Mouse (Mus musculus) heart, embryonic 10.5 days (tissue): ENCODE measurements at regions not wholly inside any gene's neighbourhood (a gene's known extent, or its start where the extent isn't known, plus 50 kb on each side); places are given as distances from the start of the nearest gene placed in this dataset.

Source experiments
- DNase-seq: peaks from one replicate; pipeline ENCODE4 v3.0.0-alpha.2; 2017; ENCODE audit warnings: low spot score
- H3K27ac ChIP-seq: fragments of 300-500 bp; sonication (generic); 2 replicates; pipeline ENCODE4 v1.5.1; 2016; ENCODE audit warnings: mild to moderate bottlenecking
- H3K27me3 ChIP-seq: fragments of 300-500 bp; sonication (generic); 2 replicates; pipeline ENCODE4 v1.6.1; 2016; ENCODE audit warnings: mild to moderate bottlenecking; ENCODE audit not compliant: poor library complexity, insufficient read depth, severe bottlenecking
- H3K36me3 ChIP-seq: fragments of 300-500 bp; sonication (generic); 2 replicates; pipeline ENCODE4 v1.6.1; 2016; ENCODE audit warnings: mild to moderate bottlenecking, moderate library complexity
- H3K4me1 ChIP-seq: fragments of 300-500 bp; sonication (generic); 2 replicates; pipeline ENCODE4 v1.6.1; 2016; ENCODE audit warnings: mild to moderate bottlenecking
- H3K4me3 ChIP-seq: fragments of 300-500 bp; sonication (generic); 2 replicates; pipeline ENCODE4 v1.5.1; 2016; ENCODE audit warnings: mild to moderate bottlenecking, moderate library complexity
- H3K9me3 ChIP-seq: fragments of 300-500 bp; sonication (generic); 2 replicates; pipeline ENCODE4 v1.6.1; 2016; ENCODE audit warnings: mild to moderate bottlenecking, moderate library complexity
- WGBS: fragments of 180-500 bp; shearing (Covaris S2); methylation state at CpG from one replicate; pipeline ENCODE4 v1.1.7; 2016; 5-methylcytosine and 5-hydroxymethylcytosine counted together

- Histone ChIP-seq H3K4me1 (no peaks in the 10 kb centered on the region), H3K4me3 (no peak overlapping the region), H3K9me3 (no peaks in the 10 kb centered on the region), H3K27ac (no peak overlapping the region), H3K27me3 (no peaks in the 10 kb centered on the region), H3K36me3 (no peaks in the 10 kb centered on the region)
- no peak for DNase-seq
- WGBS: 81% methylated on average over 1 of the region's 1 CpGs
Observed at GRCm38 (mm10) chr9:9606322-9606721, 367.4 kb upstream of the Arhgap42 start.

- Histone ChIP-seq H3K4me3 (no peak overlapping the region), H3K4me1 (no peaks in the 10 kb centered on the region), H3K27ac (no peak overlapping the region), H3K27me3 (no peaks in the 10 kb centered on the region), H3K9me3 (no peaks in the 10 kb centered on the region), H3K36me3 (no peaks in the 10 kb centered on the region)
- DNase-seq: no peak
Observed at GRCm38 (mm10) chr9:9591263-9591662, 352.4 kb upstream of the Arhgap42 start.

- no peaks in the 10 kb centered on the region for H3K4me1 ChIP-seq
- no peaks in the 10 kb centered on the region for H3K27me3 ChIP-seq
- WGBS: 68% methylated on average over 2 of the region's 2 CpGs
- H3K36me3 ChIP-seq: no peaks in the 10 kb centered on the region
- H3K4me3 ChIP-seq: no peak overlapping the region
- H3K9me3 ChIP-seq: no peaks in the 10 kb centered on the region
- no peak overlapping the region for H3K27ac ChIP-seq
- no peak for DNase-seq
Observed at GRCm38 (mm10) chr9:9583011-9583605, 344.2 kb upstream of the Arhgap42 start.

GRCm38 (mm10) chr9:9582301-9583010 lies 343.6 kb upstream of the Arhgap42 start:
- Histone ChIP-seq H3K36me3 (no peaks in the 10 kb centered on the region), H3K4me3 (no peak overlapping the region), H3K4me1 (no peaks in the 10 kb centered on the region), H3K27ac (no peak overlapping the region), H3K9me3 (no peaks in the 10 kb centered on the region), H3K27me3 (no peaks in the 10 kb centered on the region)
- DNase-seq: no peak
- 79% methylated on average over 3 of the region's 3 CpGs for WGBS

- Histone ChIP-seq H3K27ac (no peak overlapping the region), H3K4me1 (no peaks in the 10 kb centered on the region), H3K9me3 (no peaks in the 10 kb centered on the region), H3K4me3 (no peak overlapping the region), H3K27me3 (no peaks in the 10 kb centered on the region), H3K36me3 (no peaks in the 10 kb centered on the region)
- WGBS: 85% methylated on average over 5 of the region's 5 CpGs
- no peak for DNase-seq
Observed at GRCm38 (mm10) chr9:9568040-9568649, 329.2 kb upstream of the Arhgap42 start.

GRCm38 (mm10) chr9:9564551-9564950 lies 325.6 kb upstream of the Arhgap42 start:
- DNase-seq: no peak
- Histone ChIP-seq H3K27me3 (no peaks in the 10 kb centered on the region), H3K9me3 (no peaks in the 10 kb centered on the region), H3K36me3 (no peaks in the 10 kb centered on the region), H3K4me1 (no peaks in the 10 kb centered on the region), H3K27ac (no peak overlapping the region), H3K4me3 (no peak overlapping the region)

- Histone ChIP-seq H3K27ac (no peak overlapping the region), H3K4me1 (no peaks in the 10 kb centered on the region), H3K4me3 (no peak overlapping the region), H3K36me3 (no peaks in the 10 kb centered on the region), H3K27me3 (no peaks in the 10 kb centered on the region), H3K9me3 (no peaks in the 10 kb centered on the region)
- DNase-seq: no peak
Observed at GRCm38 (mm10) chr9:9548657-9549056, 309.8 kb upstream of the Arhgap42 start.

- H3K4me3 ChIP-seq: no peak overlapping the region
- H3K27ac ChIP-seq: no peak overlapping the region
- 87% methylated on average over 3 of the region's 3 CpGs for WGBS
- no peak for DNase-seq
- no peaks in the 10 kb centered on the region for H3K9me3 ChIP-seq
- H3K27me3 ChIP-seq: no peaks in the 10 kb centered on the region
- H3K36me3 ChIP-seq: no peaks in the 10 kb centered on the region
- H3K4me1 ChIP-seq: no peaks in the 10 kb centered on the region
Observed at GRCm38 (mm10) chr9:9547570-9547969, 308.7 kb upstream of the Arhgap42 start.

- WGBS: 78% methylated on average over 2 of the region's 2 CpGs
- H3K27ac ChIP-seq: no peak overlapping the region
- no peak overlapping the region for H3K4me3 ChIP-seq
- H3K4me1 ChIP-seq: no peaks in the 10 kb centered on the region
- no peak for DNase-seq
- no peaks in the 10 kb centered on the region for H3K9me3 ChIP-seq
- H3K36me3 ChIP-seq: no peaks in the 10 kb centered on the region
- H3K27me3 ChIP-seq: no peaks in the 10 kb centered on the region
Observed at GRCm38 (mm10) chr9:9547121-9547520, 308.2 kb upstream of the Arhgap42 start.

GRCm38 (mm10) chr9:9500345-9500744 lies 261.4 kb upstream of the Arhgap42 start:
- H3K36me3 ChIP-seq: no peaks in the 10 kb centered on the region
- H3K27me3 ChIP-seq: no peaks in the 10 kb centered on the region
- no peaks in the 10 kb centered on the region for H3K9me3 ChIP-seq
- 77% methylated on average over 2 of the region's 2 CpGs for WGBS
- no peaks in the 10 kb centered on the region for H3K4me1 ChIP-seq
- DNase-seq: no peak
- H3K4me3 ChIP-seq: no peak overlapping the region
- H3K27ac ChIP-seq: no peak overlapping the region

GRCm38 (mm10) chr9:9493594-9494182 lies 254.8 kb upstream of the Arhgap42 start:
- 85% methylated on average over 3 of the region's 3 CpGs for WGBS
- H3K27me3 ChIP-seq: no peaks in the 10 kb centered on the region
- H3K4me3 ChIP-seq: no peak overlapping the region
- no peaks in the 10 kb centered on the region for H3K4me1 ChIP-seq
- H3K9me3 ChIP-seq: no peaks in the 10 kb centered on the region
- no peak overlapping the region for H3K27ac ChIP-seq
- no peak for DNase-seq
- H3K36me3 ChIP-seq: no peaks in the 10 kb centered on the region

GRCm38 (mm10) chr9:9477145-9477544 lies 238.2 kb upstream of the Arhgap42 start:
- no peak overlapping the region for H3K4me3 ChIP-seq
- H3K27me3 ChIP-seq: peaks cover 26% of the 10 kb centered on the region
- DNase-seq: no peak
- no peak overlapping the region for H3K27ac ChIP-seq
- no peaks in the 10 kb centered on the region for H3K4me1 ChIP-seq
- no peaks in the 10 kb centered on the region for H3K9me3 ChIP-seq
- no peaks in the 10 kb centered on the region for H3K36me3 ChIP-seq

- 36% methylated on average over 8 of the region's 8 CpGs for WGBS
- no peaks in the 10 kb centered on the region for H3K4me1 ChIP-seq
- H3K27me3 ChIP-seq: peaks cover 18% of the 10 kb centered on the region; the same call in 1 of the 2 replicates
- no peaks in the 10 kb centered on the region for H3K36me3 ChIP-seq
- peak; percentile 76 for DNase-seq
- no peak overlapping the region for H3K27ac ChIP-seq
- H3K9me3 ChIP-seq: no peaks in the 10 kb centered on the region
- H3K4me3 ChIP-seq: no peak overlapping the region
Observed at GRCm38 (mm10) chr9:9475009-9475744, 236.3 kb upstream of the Arhgap42 start.
